Mouse (Mus musculus) kidney, postnatal 36 days (tissue): ENCODE data around the gene Kpna4.

Experiments used
- DNase-seq, 2 experiments: peaks; one replicate each; pipeline ENCODE4 v3.0.0; 2021 to 2022; ENCODE audit warnings: mixed read lengths in 2 of 2

Gene Kpna4

DNA sequence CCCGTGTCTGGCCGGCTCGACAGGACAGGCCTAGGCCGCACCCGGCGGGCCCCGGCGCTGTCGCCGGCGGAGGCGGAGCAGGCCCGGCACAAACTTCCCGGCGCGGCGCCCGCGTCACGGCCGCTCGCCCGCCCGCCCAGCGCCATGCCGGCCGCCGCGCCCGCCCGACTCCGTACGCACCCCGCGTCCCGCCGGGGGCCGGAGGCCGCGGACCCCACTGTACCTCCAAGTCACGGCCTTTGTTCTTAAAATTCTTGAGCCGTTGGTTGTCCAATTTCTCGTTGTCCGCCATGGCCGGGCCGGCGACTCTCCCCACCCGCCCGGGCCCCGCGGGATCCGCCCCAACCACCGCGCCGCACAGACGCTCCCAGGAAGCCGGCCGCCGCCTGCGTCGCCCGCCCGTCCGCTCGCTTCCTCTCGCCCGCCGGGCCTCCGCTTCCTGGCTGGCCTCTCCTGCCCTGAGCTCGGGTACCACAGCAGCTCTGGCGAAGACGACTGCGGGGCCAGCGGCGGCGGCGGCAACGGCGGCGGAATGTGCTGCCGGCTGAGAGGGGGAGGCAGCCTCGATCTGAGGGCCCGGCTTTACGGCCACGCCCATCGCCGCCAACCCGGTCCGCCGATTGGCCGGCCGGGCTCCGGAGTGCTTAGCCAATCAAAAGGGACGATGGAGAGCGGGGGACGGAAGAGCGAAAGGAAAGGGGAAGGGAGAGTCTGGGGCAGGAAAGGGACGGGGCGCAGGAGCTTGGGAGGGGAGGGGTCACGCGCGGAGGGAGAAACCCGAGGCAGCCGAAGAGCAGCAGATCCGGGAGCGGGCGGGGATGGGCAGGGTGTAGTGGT is at the start of gene Kpna4:
TSS of gene Kpna4 (minus strand) at position 605 of the 837 bp plus-strand sequence.
- peak; percentile 95 to 96 for DNase-seq

DNA sequence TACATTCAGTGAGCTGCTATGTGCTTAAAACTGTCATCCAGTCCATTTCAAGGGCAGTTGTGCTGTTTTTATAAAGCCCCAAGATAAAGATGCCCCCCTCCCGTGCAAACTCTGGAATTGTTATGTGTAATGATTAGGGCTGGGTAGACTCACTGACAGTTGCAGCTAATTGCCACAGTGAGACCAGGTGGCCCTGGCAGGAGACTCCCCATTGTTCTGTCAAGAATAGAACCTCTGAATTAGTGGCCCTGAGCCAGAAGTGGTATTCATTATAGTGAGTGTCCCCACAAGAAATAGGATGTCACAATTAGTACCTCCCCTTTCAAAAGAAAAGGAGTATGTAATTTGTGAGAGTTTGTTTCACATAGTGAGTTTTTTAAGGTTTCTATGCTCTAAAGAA is 48.3 kb upstream of the Kpna4 start:
- DNase-seq, result peak in 1 of 2 experiments; percentile 10

- no peak for DNase-seq
Measured at GRCm38 (mm10) chr3:69171123-69171522, 44.2 kb upstream of the Kpna4 start.

DNA sequence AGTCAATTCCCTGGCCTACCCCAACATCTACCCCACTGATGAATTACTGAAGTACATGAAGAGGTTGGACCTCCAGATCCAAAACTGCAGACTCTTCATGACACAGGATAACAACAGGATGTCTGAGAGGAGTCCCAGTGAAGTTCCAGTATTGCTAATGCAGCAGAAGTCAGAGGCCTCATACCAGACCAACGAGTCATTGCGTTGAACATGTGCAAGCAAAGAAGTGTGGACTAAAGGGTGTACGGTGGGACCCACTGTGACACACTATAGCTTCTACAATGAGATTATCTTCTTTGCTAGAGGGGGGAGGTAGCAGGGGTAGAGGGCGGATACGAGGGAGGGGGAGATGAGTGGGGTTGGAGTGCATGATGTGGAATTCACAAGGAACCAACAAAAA is 42.9 kb upstream of the Kpna4 start:
- no peak for DNase-seq

GRCm38 (mm10) chr3:69168724-69169123 is 41.8 kb upstream of the Kpna4 start:
- DNase-seq, result no peak

DNA sequence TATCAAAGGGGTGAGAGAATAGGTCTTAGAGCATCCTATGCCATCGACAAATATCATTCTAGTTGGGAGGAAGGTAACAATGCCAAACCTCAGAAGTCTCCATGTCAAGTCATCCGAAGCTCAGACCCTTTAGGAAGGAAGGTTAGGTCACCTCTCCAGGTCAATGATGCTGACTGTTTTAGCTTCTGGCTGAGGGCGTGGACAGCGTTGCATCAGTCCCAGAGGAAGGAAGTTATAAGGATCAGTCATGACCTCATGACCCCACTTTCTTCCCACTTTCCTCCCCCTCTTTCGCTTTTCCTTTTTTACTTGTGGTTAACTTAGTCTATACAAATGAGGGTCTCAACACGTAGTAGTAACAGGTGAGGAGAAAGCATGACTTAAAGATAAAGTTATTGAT is 36.1 kb upstream of the Kpna4 start:
- DNase-seq, result no peak

- no peak for DNase-seq
Measured at GRCm38 (mm10) chr3:69160429-69160828, 33.5 kb upstream of the Kpna4 start.

DNA sequence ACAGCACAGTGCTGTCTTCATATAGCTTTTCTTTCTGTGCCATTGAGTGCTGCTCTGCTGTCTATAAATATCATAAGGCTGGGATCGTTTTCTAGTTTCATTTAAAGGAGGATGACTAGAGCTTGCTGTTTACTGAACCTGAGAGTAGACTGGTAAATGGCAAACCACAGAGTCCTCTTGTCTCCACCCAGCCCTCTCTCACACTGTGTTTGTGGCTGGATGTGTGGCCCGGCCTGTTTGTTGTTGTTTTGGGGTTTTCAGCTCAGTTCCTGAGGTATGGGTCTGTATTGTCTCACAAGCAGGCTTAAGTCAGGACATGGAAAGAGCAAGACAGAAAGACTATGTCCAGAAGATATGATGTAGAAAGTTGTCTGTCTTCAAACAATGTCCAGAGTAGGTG is 32.6 kb upstream of the Kpna4 start:
- no peak for DNase-seq

DNA sequence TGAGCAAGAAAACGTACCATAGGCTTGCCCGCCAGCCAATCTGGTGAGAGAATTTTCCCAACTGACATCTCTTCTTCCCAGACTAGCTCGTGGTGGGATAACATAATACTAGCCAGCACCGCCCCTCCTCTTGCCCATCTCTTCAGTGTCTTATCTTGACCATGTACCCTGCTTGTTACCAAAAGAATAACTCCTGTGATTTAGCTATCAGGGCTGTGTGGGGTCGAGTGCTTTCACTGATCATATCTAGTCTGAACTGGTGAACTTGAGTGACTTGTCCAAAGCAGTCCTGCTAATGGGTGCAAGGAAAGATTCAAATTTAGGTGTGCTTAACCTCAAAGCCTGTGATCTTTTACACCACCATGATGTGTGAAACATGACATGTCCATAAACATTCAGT is 31.0 kb upstream of the Kpna4 start:
- no peak for DNase-seq

DNA sequence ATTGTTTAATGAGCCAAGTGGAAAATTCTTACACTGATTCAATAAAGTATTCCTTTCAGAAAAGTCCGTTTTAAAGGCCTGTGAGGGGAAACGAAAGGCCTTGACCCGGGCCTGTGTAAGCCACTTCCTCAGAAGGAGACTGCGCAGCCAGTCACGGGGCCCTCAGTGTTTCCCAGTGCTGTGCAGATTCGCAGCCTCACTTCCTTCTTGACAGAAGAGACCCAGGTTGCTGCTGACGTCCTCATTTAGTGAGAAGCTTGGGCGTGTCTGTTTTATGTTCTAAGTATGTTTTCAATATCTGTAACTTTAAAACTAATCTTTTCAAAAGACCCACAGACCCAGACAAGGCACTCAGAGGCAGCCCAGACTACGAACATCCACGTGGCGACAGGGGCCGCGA is 29.6 kb upstream of the Kpna4 start:
- peak; percentile 17 to 32 for DNase-seq

GRCm38 (mm10) chr3:69154691-69155090 is 27.8 kb upstream of the Kpna4 start:
- DNase-seq, result no peak

GRCm38 (mm10) chr3:69150921-69151320 is 24.0 kb upstream of the Kpna4 start:
- DNase-seq, result no peak

- DNase-seq, result no peak
Measured at GRCm38 (mm10) chr3:69142372-69142994, 15.6 kb upstream of the Kpna4 start.

DNA sequence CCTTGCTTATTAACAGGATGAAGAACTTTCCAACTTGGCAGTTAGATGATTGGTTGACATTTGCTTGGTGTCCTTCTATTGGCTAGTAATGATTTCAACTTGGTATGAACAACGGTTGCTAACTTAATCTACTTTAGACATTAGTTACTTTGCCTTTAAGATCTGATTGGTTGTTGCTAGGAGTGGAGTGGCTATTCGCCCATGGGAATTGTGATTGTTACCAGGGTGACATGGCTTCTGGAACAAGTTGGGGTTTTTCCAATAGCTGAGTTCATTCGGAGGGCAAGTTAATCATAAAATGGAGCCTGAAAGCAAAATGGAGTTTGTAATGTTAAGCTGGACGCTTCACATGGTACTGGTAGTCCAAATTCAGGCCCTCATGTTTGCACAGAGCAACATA is 13.9 kb upstream of the Kpna4 start:
- DNase-seq, result peak; percentile 12 to 31

GRCm38 (mm10) chr3:69136059-69136458 is 9.1 kb upstream of the Kpna4 start:
- DNase-seq, result no peak

DNA sequence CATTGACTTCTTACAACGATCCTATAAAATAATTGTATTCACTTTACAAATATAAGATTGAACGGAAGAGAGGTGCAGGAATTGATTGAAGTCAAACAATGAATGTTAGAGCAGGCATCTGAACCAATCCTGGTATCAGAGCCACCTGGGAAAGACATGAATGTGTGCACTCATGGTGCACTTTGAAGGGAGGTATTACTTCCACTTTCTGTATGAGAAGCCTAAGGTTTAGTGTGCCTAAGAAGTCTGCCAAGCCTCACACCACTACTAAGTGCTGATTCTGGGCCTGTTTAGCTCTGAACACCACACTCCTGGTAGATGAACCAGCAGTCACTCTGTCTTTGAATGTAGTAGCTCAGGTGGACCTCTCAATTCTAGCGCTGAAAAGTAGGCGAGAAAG is 4.1 kb upstream of the Kpna4 start:
- no peak for DNase-seq

- DNase-seq, result peak in 1 of 2 experiments; percentile 42
Measured at GRCm38 (mm10) chr3:69127693-69128092, 780 bp upstream of the Kpna4 start.

GRCm38 (mm10) chr3:69127346-69127678 is 399 bp upstream of the Kpna4 start:
- DNase-seq, result no peak

GRCm38 (mm10) chr3:69125891-69126508 is 913 bp downstream of the Kpna4 start:
- peak; percentile 16 to 55 for DNase-seq

DNA sequence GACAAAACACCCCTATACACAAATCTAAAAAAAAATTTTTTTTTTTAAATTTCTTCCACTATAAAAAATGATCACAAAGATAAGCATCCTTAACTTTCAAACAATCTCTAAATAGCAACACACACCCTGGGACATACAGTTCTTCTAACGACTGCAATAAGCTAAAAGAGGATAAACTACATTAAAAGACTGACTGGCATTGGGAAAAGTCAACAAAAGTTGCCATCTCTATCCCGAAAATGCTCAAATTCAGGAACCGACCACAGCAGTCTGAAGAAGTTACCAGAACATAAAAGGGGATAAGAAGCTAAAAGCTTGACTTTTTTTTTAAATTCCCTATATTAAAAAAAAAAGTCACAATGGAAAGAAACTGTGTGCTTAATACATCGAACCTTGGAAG is 1.5 kb downstream of the Kpna4 start:
- DNase-seq, result no peak

GRCm38 (mm10) chr3:69118827-69119226 is 8.1 kb downstream of the Kpna4 start:
- no peak for DNase-seq

- DNase-seq, result peak in 1 of 2 experiments; percentile 38
Measured at GRCm38 (mm10) chr3:69114760-69115159, 12.2 kb downstream of the Kpna4 start.

- DNase-seq, result no peak
Measured at GRCm38 (mm10) chr3:69113956-69114355, 13.0 kb downstream of the Kpna4 start.

DNA sequence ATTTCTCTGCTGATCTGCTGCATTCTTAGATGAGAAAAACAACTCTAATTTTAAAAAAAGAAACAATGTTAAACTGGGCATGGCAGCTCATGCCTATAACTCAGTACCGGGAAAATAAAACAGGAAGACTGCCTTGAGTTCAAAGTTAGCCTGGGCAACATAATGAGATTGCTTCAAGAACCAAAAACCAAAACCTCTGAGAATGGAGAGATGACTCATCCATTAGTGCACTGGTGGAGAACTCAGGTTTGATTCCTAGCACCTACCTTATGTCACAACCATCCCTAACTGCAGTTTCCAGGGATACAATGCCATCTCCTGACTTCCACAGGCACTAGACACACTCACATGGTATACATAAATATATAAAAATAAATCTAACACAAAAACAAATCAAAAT is 17.8 kb downstream of the Kpna4 start:
- DNase-seq, result no peak
